Mouse (Mus musculus): ENCODE results near the gene Mmd. TPM values are rescaled to one million over a fixed set of nuclear protein-coding genes. Genes with fewer than 3 reads are reported as not detected.
"Not testable (repeated sequence)": the region's sequence is repeated elsewhere in the genome, so short reads cannot be mapped to it uniquely, and the experiment has no call there.

Gene Mmd
- polyA plus RNA-seq, 1 experiment from 2014 or later, result 12.2 TPM

GRCm38 (mm10) chr11:90269398-90270123 lies 20.3 kb downstream of the Mmd start:
- no peaks in the 10 kb centered on the region for H3K27me3 ChIP-seq (ENCODE audit: control insufficient read depth, insufficient read depth, low read depth, low read length)
- H3K9me3 ChIP-seq (replicated peaks; ENCODE audit: control insufficient read depth, low read length), result no peaks in the 10 kb centered on the region
- H3K4me3 ChIP-seq (ENCODE audit: low read depth, low read length), result no peak overlapping the region
- WGBS (ENCODE audit: insufficient replicate concordance), result 70% methylated on average over 18 of the region's 18 CpGs
- 0 out of 2 replicates have a peak, but pooled peaks have one; percentile 37 for ATAC-seq (ENCODE audit: low read depth)
- H3K36me3 ChIP-seq (ENCODE audit: control insufficient read depth, insufficient read depth), result no peaks in the 10 kb centered on the region
- no peaks in the 10 kb centered on the region for H3K4me1 ChIP-seq (ENCODE audit: control insufficient read depth, low read depth, low read length)
- no peak overlapping the region for H3K27ac ChIP-seq (ENCODE audit: low read length)
- no peak overlapping the region for H3K9ac ChIP-seq (ENCODE audit: low read depth, low read length)
- no peak overlapping the region for H3K4me2 ChIP-seq (ENCODE audit: low read depth, low read length)

DNA sequence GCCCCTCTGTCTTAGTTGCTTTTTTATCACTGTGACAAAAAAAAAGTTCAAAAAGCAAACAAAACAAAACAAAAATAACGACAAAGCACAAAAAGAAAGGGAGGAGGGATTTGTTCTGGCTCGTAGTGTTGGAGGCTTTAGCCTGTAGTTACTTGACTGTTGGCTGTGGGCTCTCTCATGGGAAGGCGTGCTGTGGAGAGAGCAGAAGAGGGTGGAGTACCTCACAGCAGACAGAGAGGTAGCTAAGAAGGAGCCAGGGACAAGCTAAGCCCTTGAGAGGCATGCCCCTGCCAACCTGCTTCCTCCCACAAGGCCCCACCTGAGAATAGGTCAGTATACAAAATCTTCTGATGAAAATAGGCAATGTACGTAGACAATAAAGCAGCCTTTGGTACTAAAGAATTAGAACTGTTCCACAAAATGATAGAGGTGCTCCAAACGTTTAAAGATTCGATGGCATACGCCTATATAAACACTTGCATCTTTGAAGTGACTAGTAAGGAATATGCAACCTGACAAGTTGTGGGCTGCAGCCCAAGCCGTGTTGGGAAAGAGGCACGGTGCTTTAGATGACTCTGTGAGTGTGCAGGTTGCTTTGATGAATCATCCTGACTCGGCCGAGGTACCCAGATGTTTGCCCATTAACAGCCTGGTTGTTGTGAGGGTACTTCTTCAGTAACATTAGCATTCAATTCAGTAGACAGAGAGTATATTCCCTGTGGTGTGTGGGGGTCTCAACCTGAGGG lies 21.0 kb downstream of the Mmd start:
- no peaks in the 10 kb centered on the region for H3K4me1 ChIP-seq (ENCODE audit: control insufficient read depth, low read depth, low read length)
- H3K9me3 ChIP-seq (replicated peaks; ENCODE audit: control insufficient read depth, low read length), result no peaks in the 10 kb centered on the region
- H3K4me2 ChIP-seq (ENCODE audit: low read depth, low read length), result no peak overlapping the region
- H3K4me3 ChIP-seq (ENCODE audit: low read depth, low read length), result no peak overlapping the region
- H3K9ac ChIP-seq (ENCODE audit: low read depth, low read length), result no peak overlapping the region
- no peak for ATAC-seq (ENCODE audit: low read depth)
- H3K27ac ChIP-seq (ENCODE audit: low read length), result no peak overlapping the region
- 63% methylated on average over 11 of the region's 11 CpGs for WGBS (ENCODE audit: insufficient replicate concordance)
- H3K27me3 ChIP-seq (ENCODE audit: control insufficient read depth, insufficient read depth, low read depth, low read length), result no peaks in the 10 kb centered on the region
- no peaks in the 10 kb centered on the region for H3K36me3 ChIP-seq (ENCODE audit: control insufficient read depth, insufficient read depth)

DNA sequence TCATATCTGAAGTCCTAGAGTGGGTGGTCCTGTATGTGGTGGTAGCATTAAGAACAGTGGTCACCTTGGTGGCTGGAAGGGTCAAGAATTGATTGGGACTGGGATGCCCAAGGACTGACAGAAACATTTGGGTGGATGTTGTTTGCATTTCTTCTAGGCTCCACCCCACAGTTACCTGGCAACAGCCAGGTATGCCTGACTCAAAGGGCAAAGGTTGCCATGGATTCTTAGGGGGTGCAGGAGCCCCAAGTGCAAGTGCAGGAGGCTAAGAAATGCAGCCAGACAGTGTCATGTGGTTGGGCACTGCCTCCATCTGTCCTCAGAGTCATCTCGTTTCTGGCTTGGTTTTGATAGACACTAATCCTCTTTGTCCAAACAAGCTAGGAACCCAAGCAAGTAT lies 24.9 kb downstream of the Mmd start:
- no peak overlapping the region for H3K27ac ChIP-seq (ENCODE audit: low read length)
- no peak overlapping the region for H3K9ac ChIP-seq (ENCODE audit: low read depth, low read length)
- no peak overlapping the region for H3K4me2 ChIP-seq (ENCODE audit: low read depth, low read length)
- ATAC-seq (ENCODE audit: low read depth), result no peak
- H3K4me3 ChIP-seq (ENCODE audit: low read depth, low read length), result no peak overlapping the region
- no peaks in the 10 kb centered on the region for H3K9me3 ChIP-seq (replicated peaks; ENCODE audit: control insufficient read depth, low read length)
- no peaks in the 10 kb centered on the region for H3K4me1 ChIP-seq (ENCODE audit: control insufficient read depth, low read depth, low read length)
- H3K27me3 ChIP-seq (ENCODE audit: control insufficient read depth, insufficient read depth, low read depth, low read length), result no peaks in the 10 kb centered on the region
- 43% methylated on average over 1 of the region's 1 CpGs for WGBS (ENCODE audit: insufficient replicate concordance)
- no peaks in the 10 kb centered on the region for H3K36me3 ChIP-seq (ENCODE audit: control insufficient read depth, insufficient read depth)

GRCm38 (mm10) chr11:90275663-90276062 lies 26.4 kb downstream of the Mmd start:
- Histone ChIP-seq H3K27ac (ENCODE audit: low read length) (no peak overlapping the region), H3K9ac (ENCODE audit: low read depth, low read length) (no peak overlapping the region), H3K4me3 (ENCODE audit: low read depth, low read length) (no peak overlapping the region), H3K4me2 (ENCODE audit: low read depth, low read length) (no peak overlapping the region), H3K4me1 (ENCODE audit: control insufficient read depth, low read depth, low read length) (no peaks in the 10 kb centered on the region), H3K36me3 (ENCODE audit: control insufficient read depth, insufficient read depth) (no peaks in the 10 kb centered on the region), H3K9me3 (replicated peaks; ENCODE audit: control insufficient read depth, low read length) (no peaks in the 10 kb centered on the region), H3K27me3 (ENCODE audit: control insufficient read depth, insufficient read depth, low read depth, low read length) (no peaks in the 10 kb centered on the region)
- ATAC-seq (ENCODE audit: low read depth), result no peak
- WGBS (ENCODE audit: insufficient replicate concordance), result 76% methylated on average over 7 of the region's 7 CpGs

GRCm38 (mm10) chr11:90276150-90276549 lies 26.9 kb downstream of the Mmd start:
- H3K4me2 ChIP-seq (ENCODE audit: low read depth, low read length), result no peak overlapping the region
- H3K36me3 ChIP-seq (ENCODE audit: control insufficient read depth, insufficient read depth), result no peaks in the 10 kb centered on the region
- no peaks in the 10 kb centered on the region for H3K9me3 ChIP-seq (replicated peaks; ENCODE audit: control insufficient read depth, low read length)
- H3K4me1 ChIP-seq (ENCODE audit: control insufficient read depth, low read depth, low read length), result no peaks in the 10 kb centered on the region
- 62% methylated on average over 8 of the region's 8 CpGs for whole genome bisulfite sequencing (ENCODE audit: insufficient replicate concordance)
- H3K4me3 ChIP-seq (ENCODE audit: low read depth, low read length), result no peak overlapping the region
- no peaks in the 10 kb centered on the region for H3K27me3 ChIP-seq (ENCODE audit: control insufficient read depth, insufficient read depth, low read depth, low read length)
- no peak for ATAC-seq (ENCODE audit: low read depth)
- H3K9ac ChIP-seq (ENCODE audit: low read depth, low read length), result no peak overlapping the region
- H3K27ac ChIP-seq (ENCODE audit: low read length), result no peak overlapping the region

- no peaks in the 10 kb centered on the region for H3K36me3 ChIP-seq (ENCODE audit: control insufficient read depth, insufficient read depth)
- no peak overlapping the region for H3K9ac ChIP-seq (ENCODE audit: low read depth, low read length)
- H3K27me3 ChIP-seq (ENCODE audit: control insufficient read depth, insufficient read depth, low read depth, low read length), result no peaks in the 10 kb centered on the region
- H3K4me1 ChIP-seq (ENCODE audit: control insufficient read depth, low read depth, low read length), result no peaks in the 10 kb centered on the region
- no peak overlapping the region for H3K4me2 ChIP-seq (ENCODE audit: low read depth, low read length)
- no peak overlapping the region for H3K4me3 ChIP-seq (ENCODE audit: low read depth, low read length)
- 74% methylated on average over 12 of the region's 12 CpGs for WGBS (ENCODE audit: insufficient replicate concordance)
- H3K27ac ChIP-seq (ENCODE audit: low read length), result no peak overlapping the region
- no peak for ATAC-seq (ENCODE audit: low read depth)
- H3K9me3 ChIP-seq (replicated peaks; ENCODE audit: control insufficient read depth, low read length), result no peaks in the 10 kb centered on the region
Observed at GRCm38 (mm10) chr11:90276561-90276960, 27.3 kb downstream of the Mmd start.

GRCm38 (mm10) chr11:90280069-90280468 lies 30.8 kb downstream of the Mmd start:
- ATAC-seq (ENCODE audit: low read depth), result no peak
- no peaks in the 10 kb centered on the region for H3K9me3 ChIP-seq (replicated peaks; ENCODE audit: control insufficient read depth, low read length)
- H3K4me3 ChIP-seq (ENCODE audit: low read depth, low read length), result no peak overlapping the region
- WGBS (ENCODE audit: insufficient replicate concordance), result 47% methylated on average over 5 of the region's 5 CpGs
- no peaks in the 10 kb centered on the region for H3K36me3 ChIP-seq (ENCODE audit: control insufficient read depth, insufficient read depth)
- no peaks in the 10 kb centered on the region for H3K4me1 ChIP-seq (ENCODE audit: control insufficient read depth, low read depth, low read length)
- H3K27ac ChIP-seq (ENCODE audit: low read length), result no peak overlapping the region
- no peak overlapping the region for H3K4me2 ChIP-seq (ENCODE audit: low read depth, low read length)
- H3K9ac ChIP-seq (ENCODE audit: low read depth, low read length), result no peak overlapping the region
- H3K27me3 ChIP-seq (ENCODE audit: control insufficient read depth, insufficient read depth, low read depth, low read length), result no peaks in the 10 kb centered on the region

GRCm38 (mm10) chr11:90281943-90282342 lies 32.7 kb downstream of the Mmd start:
- H3K4me1 ChIP-seq (ENCODE audit: control insufficient read depth, low read depth, low read length); H3K36me3 ChIP-seq (ENCODE audit: control insufficient read depth, insufficient read depth); H3K4me3 ChIP-seq (ENCODE audit: low read depth, low read length); H3K27me3 ChIP-seq (ENCODE audit: control insufficient read depth, insufficient read depth, low read depth, low read length); H3K9ac ChIP-seq (ENCODE audit: low read depth, low read length); ATAC-seq (ENCODE audit: low read depth); H3K4me2 ChIP-seq (ENCODE audit: low read depth, low read length); H3K9me3 ChIP-seq (replicated peaks; ENCODE audit: control insufficient read depth, low read length); H3K27ac ChIP-seq (ENCODE audit: low read length): not testable (repeated sequence)
- WGBS (ENCODE audit: insufficient replicate concordance), result 52% methylated on average over 2 of the region's 2 CpGs

- Histone ChIP-seq H3K27me3 (ENCODE audit: control insufficient read depth, insufficient read depth, low read depth, low read length) (no peaks in the 10 kb centered on the region), H3K4me1 (ENCODE audit: control insufficient read depth, low read depth, low read length) (no peaks in the 10 kb centered on the region), H3K4me3 (ENCODE audit: low read depth, low read length) (no peak overlapping the region), H3K9me3 (replicated peaks; ENCODE audit: control insufficient read depth, low read length) (no peaks in the 10 kb centered on the region), H3K9ac (ENCODE audit: low read depth, low read length) (no peak overlapping the region), H3K27ac (ENCODE audit: low read length) (no peak overlapping the region), H3K4me2 (ENCODE audit: low read depth, low read length) (no peak overlapping the region), H3K36me3 (ENCODE audit: control insufficient read depth, insufficient read depth) (no peaks in the 10 kb centered on the region)
- 7% methylated on average over 4 of the region's 4 CpGs for WGBS (ENCODE audit: insufficient replicate concordance)
- ATAC-seq (ENCODE audit: low read depth), result no peak
Observed at GRCm38 (mm10) chr11:90283159-90283558, 33.9 kb downstream of the Mmd start.

All from liver, embryonic 16.5 days (tissue).